Mouse (Mus musculus): ENCODE measurements around the gene Gipc2. TPM values are rescaled to one million over a fixed set of nuclear protein-coding genes. Genes with fewer than 3 reads are reported as not detected.

Gipc2 gene
- polyA plus RNA-seq, 1 experiment, result 0.06 TPM

DNA sequence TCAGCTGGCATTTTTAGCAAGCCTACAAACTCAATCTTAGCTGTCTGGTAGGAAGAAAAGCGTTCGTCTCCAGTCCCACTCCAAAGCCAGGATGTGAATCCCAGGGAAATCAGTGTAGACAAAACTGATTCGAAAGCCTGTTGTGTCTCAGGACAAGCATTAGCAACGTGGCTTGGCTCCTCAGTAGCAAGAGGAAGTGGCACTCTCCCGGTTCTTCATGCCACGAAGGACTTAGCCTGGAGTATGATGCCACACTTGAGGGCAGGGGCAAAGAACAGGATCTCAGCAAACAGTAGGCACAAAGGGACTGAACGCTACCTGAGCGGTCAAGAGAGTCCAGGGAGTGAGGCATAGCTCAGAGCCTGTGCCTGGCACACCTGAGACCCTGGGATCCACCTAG is 53.4 kb downstream of the Gipc2 start:
- 68% methylated on average over 8 of the region's 8 CpGs for WGBS
- no peaks in the 10 kb centered on the region for H3K4me1 ChIP-seq (ENCODE audit: control insufficient read depth, insufficient read depth, insufficient read length)

DNA sequence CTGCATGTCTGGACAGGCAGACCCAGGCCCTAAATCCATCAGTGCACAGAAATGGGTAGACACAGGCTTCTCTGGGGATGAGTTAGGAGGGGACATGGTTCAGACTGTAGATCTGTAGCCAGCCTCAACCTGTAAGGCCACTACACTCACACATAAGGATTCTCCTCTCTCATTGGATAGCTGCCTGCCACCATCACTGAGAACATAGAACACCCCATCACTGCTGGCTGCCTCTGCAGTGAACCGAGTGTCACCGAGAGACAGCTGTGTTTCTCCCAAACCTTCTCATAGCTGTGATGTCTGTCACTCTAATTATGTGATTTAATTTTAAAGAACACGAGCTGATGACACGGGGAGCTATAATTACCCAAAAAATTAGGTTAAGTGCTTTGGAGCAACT is 54.5 kb downstream of the Gipc2 start:
- 73% methylated on average over 4 of the region's 4 CpGs for whole genome bisulfite sequencing
- no peak overlapping the region for H3K27ac ChIP-seq (ENCODE audit: insufficient read depth, low read length)
- peaks cover 1% of the 10 kb centered on the region; the same call in 1 of the 2 replicates for H3K27me3 ChIP-seq (ENCODE audit: control insufficient read depth, insufficient read depth, low read length)
- H3K4me1 ChIP-seq (ENCODE audit: control insufficient read depth, insufficient read depth, insufficient read length), result no peaks in the 10 kb centered on the region
- no peaks in the 10 kb centered on the region for H3K36me3 ChIP-seq (ENCODE audit: control insufficient read depth, insufficient read depth, low read length)
- no peak overlapping the region for H3K4me3 ChIP-seq (ENCODE audit: extremely low read depth, insufficient read depth, insufficient read length)
- TF ChIP-seq CTCF (IDR thresholded peaks at IDR 0.05; ENCODE audit: extremely low read depth, insufficient read depth, insufficient read length, insufficient replicate concordance) (no peak), POLR2A (IDR thresholded peaks at IDR 0.05; ENCODE audit: low read depth, low read length) (no peak)
- DNase-seq (ENCODE audit: low read depth in 1 of 2, low spot score in 2 of 2), result no peak

More for the DNA sequence above, 53.4 kb downstream of the Gipc2 start:
- H3K4me3 ChIP-seq (ENCODE audit: extremely low read depth, insufficient read depth, insufficient read length), result no peak overlapping the region
- no peak for DNase-seq (ENCODE audit: low read depth in 1 of 2, low spot score in 2 of 2)
- no peaks in the 10 kb centered on the region for H3K36me3 ChIP-seq (ENCODE audit: control insufficient read depth, insufficient read depth, low read length)
- no peaks in the 10 kb centered on the region for H3K27me3 ChIP-seq (ENCODE audit: control insufficient read depth, insufficient read depth, low read length)
- no peak overlapping the region for H3K27ac ChIP-seq (ENCODE audit: insufficient read depth, low read length)
- no peak for TF ChIP-seq POLR2A (IDR thresholded peaks at IDR 0.05; ENCODE audit: low read depth, low read length)
- TF ChIP-seq CTCF (IDR thresholded peaks at IDR 0.05; ENCODE audit: extremely low read depth, insufficient read depth, insufficient read length, insufficient replicate concordance), result no peak

GRCm38 (mm10) chr3:152111081-152111480 is 54.9 kb downstream of the Gipc2 start:
- H3K27ac ChIP-seq (ENCODE audit: insufficient read depth, low read length), result no peak overlapping the region
- TF ChIP-seq CTCF (IDR thresholded peaks at IDR 0.05; ENCODE audit: extremely low read depth, insufficient read depth, insufficient read length, insufficient replicate concordance), result peak; percentile 28; the same call in 1 of the 2 replicates
- TF ChIP-seq POLR2A (IDR thresholded peaks at IDR 0.05; ENCODE audit: low read depth, low read length), result no peak
- no peak overlapping the region for H3K4me3 ChIP-seq (ENCODE audit: extremely low read depth, insufficient read depth, insufficient read length)
- peak in 1 of 2 experiments; percentile 23 for DNase-seq (ENCODE audit: low read depth in 1 of 2, low spot score in 2 of 2)
- no peaks in the 10 kb centered on the region for H3K4me1 ChIP-seq (ENCODE audit: control insufficient read depth, insufficient read depth, insufficient read length)
- H3K36me3 ChIP-seq (ENCODE audit: control insufficient read depth, insufficient read depth, low read length), result no peaks in the 10 kb centered on the region
- peaks cover 3% of the 10 kb centered on the region; the same call in 1 of the 2 replicates for H3K27me3 ChIP-seq (ENCODE audit: control insufficient read depth, insufficient read depth, low read length)
- 23% methylated on average over 9 of the region's 9 CpGs for whole genome bisulfite sequencing

DNA sequence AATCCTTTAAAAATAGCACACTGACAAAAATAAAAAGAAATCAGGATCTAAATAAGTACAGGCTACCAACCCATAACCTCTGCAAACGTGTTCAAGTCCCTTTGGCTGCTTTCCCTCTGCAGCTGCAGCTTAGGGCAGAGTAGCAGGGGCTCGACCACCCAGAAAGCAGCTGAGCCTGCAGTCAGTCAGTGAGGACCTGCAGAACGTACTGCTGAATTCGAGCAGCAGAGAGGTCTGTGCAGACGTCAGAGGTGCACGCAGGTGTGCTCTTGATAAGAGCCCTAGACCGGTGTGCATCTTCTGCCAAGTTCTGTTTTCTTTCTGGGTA is 56.8 kb downstream of the Gipc2 start:
- 76% methylated on average over 7 of the region's 7 CpGs for WGBS
- Histone ChIP-seq H3K27ac (ENCODE audit: insufficient read depth, low read length) (no peak overlapping the region), H3K4me3 (ENCODE audit: extremely low read depth, insufficient read depth, insufficient read length) (no peak overlapping the region), H3K4me1 (ENCODE audit: control insufficient read depth, insufficient read depth, insufficient read length) (no peaks in the 10 kb centered on the region), H3K27me3 (ENCODE audit: control insufficient read depth, insufficient read depth, low read length) (peaks cover 4% of the 10 kb centered on the region; the same call in 1 of the 2 replicates), H3K36me3 (ENCODE audit: control insufficient read depth, insufficient read depth, low read length) (no peaks in the 10 kb centered on the region)
- TF ChIP-seq CTCF (IDR thresholded peaks at IDR 0.05; ENCODE audit: extremely low read depth, insufficient read depth, insufficient read length, insufficient replicate concordance) (no peak), POLR2A (IDR thresholded peaks at IDR 0.05; ENCODE audit: low read depth, low read length) (no peak)
- DNase-seq (ENCODE audit: low read depth in 1 of 2, low spot score in 2 of 2), result no peak

DNA sequence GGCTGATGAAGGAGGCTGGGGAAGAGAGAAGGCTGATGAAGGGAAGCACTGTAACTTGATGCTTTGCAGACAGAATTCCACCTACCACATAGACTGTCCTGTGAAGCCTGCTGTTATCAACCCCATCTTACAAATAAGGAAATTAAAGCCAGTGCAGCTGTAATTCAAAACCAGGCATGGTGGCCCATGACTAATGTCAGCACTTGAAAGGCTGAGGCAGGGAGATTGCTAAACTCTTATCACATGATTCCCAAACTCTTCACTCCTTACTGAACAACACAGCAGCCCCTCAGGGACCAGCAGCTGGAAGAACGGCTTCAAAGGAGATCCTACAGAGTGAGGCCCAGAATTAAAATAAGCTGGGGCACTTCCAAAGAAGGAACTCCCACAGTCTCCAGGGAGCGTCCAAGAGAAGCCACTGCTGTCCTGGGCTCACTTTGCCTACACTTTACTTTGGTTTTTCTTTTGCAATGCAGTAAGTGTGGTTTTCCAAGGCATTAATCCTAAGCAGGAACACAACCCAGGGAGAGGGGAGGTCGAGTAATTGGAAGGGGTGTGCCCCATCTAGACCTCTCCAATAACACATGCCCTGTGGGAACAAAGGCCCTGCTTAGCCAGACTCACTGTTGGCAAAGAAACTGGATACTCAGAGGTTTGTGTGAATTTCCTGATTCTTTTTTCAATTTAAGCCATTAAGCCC is 57.3 kb downstream of the Gipc2 start:
- H3K4me1 ChIP-seq (ENCODE audit: control insufficient read depth, insufficient read depth, insufficient read length), result no peaks in the 10 kb centered on the region
- no peaks in the 10 kb centered on the region for H3K36me3 ChIP-seq (ENCODE audit: control insufficient read depth, insufficient read depth, low read length)
- TF ChIP-seq POLR2A (IDR thresholded peaks at IDR 0.05; ENCODE audit: low read depth, low read length) (no peak), CTCF (IDR thresholded peaks at IDR 0.05; ENCODE audit: extremely low read depth, insufficient read depth, insufficient read length, insufficient replicate concordance) (no peak)
- H3K4me3 ChIP-seq (ENCODE audit: extremely low read depth, insufficient read depth, insufficient read length), result no peak overlapping the region
- H3K27me3 ChIP-seq (ENCODE audit: control insufficient read depth, insufficient read depth, low read length), result peaks cover 4% of the 10 kb centered on the region; the same call in 1 of the 2 replicates
- WGBS, result 67% methylated on average over 3 of the region's 3 CpGs
- DNase-seq (ENCODE audit: low read depth in 1 of 2, low spot score in 2 of 2), result no peak
- H3K27ac ChIP-seq (ENCODE audit: insufficient read depth, low read length), result no peak overlapping the region

GRCm38 (mm10) chr3:152108003-152108395 is 58.0 kb downstream of the Gipc2 start:
- H3K36me3 ChIP-seq (ENCODE audit: control insufficient read depth, insufficient read depth, low read length), result no peaks in the 10 kb centered on the region
- H3K27me3 ChIP-seq (ENCODE audit: control insufficient read depth, insufficient read depth, low read length), result peaks cover 4% of the 10 kb centered on the region; the same call in 1 of the 2 replicates
- no peak overlapping the region for H3K27ac ChIP-seq (ENCODE audit: insufficient read depth, low read length)
- WGBS, result 36% methylated on average over 5 of the region's 5 CpGs
- no peak for TF ChIP-seq CTCF (IDR thresholded peaks at IDR 0.05; ENCODE audit: extremely low read depth, insufficient read depth, insufficient read length, insufficient replicate concordance)
- TF ChIP-seq POLR2A (IDR thresholded peaks at IDR 0.05; ENCODE audit: low read depth, low read length), result no peak
- H3K4me3 ChIP-seq (ENCODE audit: extremely low read depth, insufficient read depth, insufficient read length), result no peak overlapping the region
- no peaks in the 10 kb centered on the region for H3K4me1 ChIP-seq (ENCODE audit: control insufficient read depth, insufficient read depth, insufficient read length)
- no peak for DNase-seq (ENCODE audit: low read depth in 1 of 2, low spot score in 2 of 2)

All from spleen, adult 2 months (tissue).